Mouse (Mus musculus): ENCODE results near the gene Acta2. TPM values are rescaled to one million over a fixed set of nuclear protein-coding genes. Genes with fewer than 3 reads are reported as not detected.

Acta2 gene
- polyA plus RNA-seq, 1 experiment from 2014 or later: 8.1 TPM

DNA sequence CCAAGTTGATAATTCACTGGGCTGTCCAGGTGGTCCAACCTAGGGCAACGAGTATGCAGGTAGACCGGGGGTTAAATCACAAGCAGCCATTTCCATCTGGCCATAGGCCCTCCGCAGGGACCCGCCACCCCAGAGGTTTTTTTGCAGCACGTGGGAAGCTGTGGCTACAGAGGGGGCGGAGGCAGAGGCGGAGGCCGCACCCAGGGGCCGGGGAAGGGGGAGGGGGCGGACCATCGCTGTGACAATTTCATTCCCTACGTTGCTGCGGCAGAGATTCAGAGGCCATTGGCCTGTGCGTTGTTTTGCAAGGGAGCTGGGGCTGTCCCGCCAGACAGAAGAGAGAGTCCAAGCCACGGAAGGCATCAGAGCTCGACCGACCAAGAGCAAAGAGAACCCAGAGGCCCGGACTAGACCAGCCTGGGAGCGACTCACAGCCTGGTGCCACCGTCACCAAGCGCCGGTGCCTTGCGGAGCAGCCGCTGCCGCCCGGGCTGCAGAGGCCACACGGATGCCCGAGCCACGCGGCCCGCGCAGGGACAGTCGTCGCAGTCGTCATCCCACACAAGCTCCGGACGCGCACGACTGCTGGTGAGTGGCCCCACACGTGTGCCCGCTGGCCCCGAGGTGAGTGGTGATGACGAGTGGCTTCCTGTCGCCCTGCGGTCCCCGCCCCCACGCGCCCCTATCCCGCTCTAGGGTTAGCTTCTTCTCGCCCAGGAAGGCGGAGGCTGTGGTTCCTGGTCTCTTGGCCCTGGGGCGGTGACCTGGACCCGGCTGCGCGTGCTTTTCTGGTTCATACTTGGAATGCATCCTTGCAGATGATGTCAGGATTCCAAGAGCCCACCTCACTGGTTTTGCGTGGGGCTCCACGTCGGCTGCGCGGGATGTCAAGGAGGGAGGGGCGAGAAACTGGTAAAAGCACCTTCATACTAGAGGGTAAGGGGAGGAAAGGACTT lies 63.1 kb downstream of the Acta2 start, which contains the start of gene Stambpl1:
Gene Stambpl1, plus strand, starts transcription at position 222 of the 956 bp plus-strand sequence.
- H3K9me3 ChIP-seq: no peaks in the 10 kb centered on the region
- peak within 1 kb of the TSS; percentile 81 for H3K27ac ChIP-seq
- H3K36me3 ChIP-seq (replicated peaks): no peaks in the 10 kb centered on the region
- peak; percentile 56 for DNase-seq (ENCODE audit: extremely low spot score, low spot score)
- WGBS: under 1% methylated on average over 62 of the region's 62 CpGs
- H3K4me3 ChIP-seq: peak within 1 kb of the TSS; percentile 74
- H3K27me3 ChIP-seq (ENCODE audit: poor library complexity, severe bottlenecking): peaks cover 40% of the 10 kb centered on the region
- H3K4me1 ChIP-seq: peaks cover 23% of the 10 kb centered on the region

DNA sequence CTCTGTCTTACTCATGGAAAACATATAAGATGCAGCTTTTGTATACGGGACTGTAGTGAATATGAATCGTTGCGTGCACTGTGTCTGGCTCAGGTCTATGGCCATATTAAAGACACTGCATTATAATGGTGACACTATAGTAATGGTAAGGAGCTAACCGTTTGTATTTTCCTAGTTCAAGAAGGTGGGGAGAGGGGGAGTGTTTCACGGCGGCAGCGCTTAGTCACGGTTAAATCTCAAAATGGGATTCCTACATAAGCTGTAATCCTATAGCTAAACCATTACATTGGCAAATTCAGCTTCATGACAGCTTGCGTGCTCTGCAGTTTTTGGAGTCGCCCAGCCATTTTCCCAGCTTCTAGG lies 63.8 kb downstream of the Acta2 start:
- no peak overlapping the region for H3K27ac ChIP-seq
- peaks cover 23% of the 10 kb centered on the region for H3K4me1 ChIP-seq
- H3K27me3 ChIP-seq (ENCODE audit: poor library complexity, severe bottlenecking): peaks cover 40% of the 10 kb centered on the region
- H3K4me3 ChIP-seq: peak overlapping the region; percentile 74
- no peaks in the 10 kb centered on the region for H3K36me3 ChIP-seq (replicated peaks)
- DNase-seq (ENCODE audit: extremely low spot score, low spot score): no peak
- no peaks in the 10 kb centered on the region for H3K9me3 ChIP-seq
- WGBS: 22% methylated on average over 10 of the region's 10 CpGs

Other genes with a start within 250 kb of the Acta2 start
- not detected in 2 replicates for gene Lipk, start 247.3 kb downstream of the Acta2 start, polyA plus RNA-seq (2016; fragmentation: Nextera tagmentation; extraction: Ambion mirVana)
- gene Lipn, start 188.2 kb downstream of the Acta2 start, polyA plus RNA-seq (2016; fragmentation: Nextera tagmentation; extraction: Ambion mirVana): not detected in 2 replicates
- gene Lipm, start 154.7 kb downstream of the Acta2 start, polyA plus RNA-seq (2016; fragmentation: Nextera tagmentation; extraction: Ambion mirVana): 0.17 TPM in 1 of 2 replicates, not detected in the other
- gene Ankrd22, start 89.5 kb downstream of the Acta2 start, polyA plus RNA-seq (2016; fragmentation: Nextera tagmentation; extraction: Ambion mirVana): 0.05 and 0.14 TPM in 2 replicates
- 3.2 and 3.7 TPM in 2 replicates for gene Stambpl1, start 63.4 kb downstream of the Acta2 start, polyA plus RNA-seq (2016; fragmentation: Nextera tagmentation; extraction: Ambion mirVana)
- 0.21 TPM in 1 of 2 replicates, not detected in the other for gene Fas, start 35.1 kb upstream of the Acta2 start, polyA plus RNA-seq (2016; fragmentation: Nextera tagmentation; extraction: Ambion mirVana)
- 0.20 and 0.37 TPM in 2 replicates for gene Ch25h, start 219.6 kb upstream of the Acta2 start, polyA plus RNA-seq (2016; fragmentation: Nextera tagmentation; extraction: Ambion mirVana)

Data from forebrain, embryonic 10.5 days (tissue).